In the genomic region with DNA sequence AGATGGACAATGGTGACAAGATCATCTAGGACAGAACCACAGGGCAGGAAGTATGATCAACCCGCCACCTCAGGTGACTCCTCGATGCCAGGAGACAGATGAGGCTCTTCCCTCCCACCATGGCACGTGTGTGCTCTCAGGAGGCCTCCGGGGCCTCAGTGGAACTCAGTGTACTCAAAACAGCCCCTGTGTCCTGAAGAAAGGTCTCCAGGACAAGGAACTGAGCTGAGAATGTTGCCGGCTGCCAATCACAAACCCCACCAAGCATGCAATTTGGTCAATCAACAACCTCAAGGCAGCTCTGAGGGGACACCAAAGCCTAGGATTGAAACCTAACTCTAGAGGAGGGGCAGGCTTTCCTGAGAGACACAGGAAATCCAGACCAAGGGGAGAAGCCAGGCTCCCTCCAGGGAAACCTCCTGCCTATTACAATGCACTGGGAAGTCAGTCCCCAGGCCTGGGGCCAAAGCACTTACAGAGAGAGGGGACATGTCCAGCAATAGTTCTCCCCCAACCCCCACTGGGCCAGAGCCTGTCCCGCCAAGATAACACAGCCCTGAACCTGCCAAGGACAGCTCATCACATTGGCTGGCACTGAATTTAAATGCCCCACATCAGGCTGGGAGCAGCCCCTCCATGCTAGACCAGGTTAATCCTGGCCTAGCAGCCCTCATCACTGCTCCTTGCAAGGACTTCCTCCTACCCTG, we compare ENCODE assay signal across 10 mouse cellular contexts. TPM values are rescaled to one million over a fixed set of nuclear protein-coding genes. Genes with fewer than 3 reads are reported as not detected.
A peak's percentile ranks its signal among the peaks of the same experiment; 100 is the strongest.
DNase-seq lines count a peak whose midpoint lies in the region; ATAC-seq and TF ChIP-seq lines count a peak whose summit lies in the region.
"Had no signal": no experiment of that assay in that cellular context is flagged by ENCODE, and none has a peak within 500 bp of the region (broad histone marks: within the 10 kb centered on the region; RNA-seq: fewer than 3 reads in every experiment).

No protein-coding gene starts in this region.

- H3K9me3 ChIP-seq in forebrain, embryonic 12.5 days = 0 out of 2 replicates have a peak, but pooled peaks cover 6% of the 10 kb centered on the region
- H3K9me3 ChIP-seq in forebrain, postnatal 0 days (ENCODE audit: low read length) = no peaks in the 10 kb centered on the region
- H3K9me3 ChIP-seq: limb, embryonic 15.5 days had no signal

- DNase-seq in forebrain, postnatal 0 days = no peak
- DNase-seq in retina, postnatal 1 day = peak; percentile 56
- DNase-seq in retina, embryonic 14.5 days (ENCODE audit: low spot score) = no peak
- peak; percentile 88 for DNase-seq in kidney, adult 2 months
- no peak for DNase-seq in right cerebral cortex, postnatal 36 days (ENCODE audit: low spot score in 2 of 2)
- DNase-seq in liver = no peak
- DNase-seq: layer of hippocampus, adult 9-11 months had no signal

- no peak overlapping the region for H3K27ac ChIP-seq in forebrain, embryonic 12.5 days
- H3K27ac ChIP-seq in forebrain, postnatal 0 days (ENCODE audit: low read depth, low read length) = no peak overlapping the region
- peak overlapping the region; percentile 62 for H3K27ac ChIP-seq in kidney, adult 2 months (ENCODE audit: insufficient read depth, low read depth, low read length)

- 0 out of 2 replicates have a peak overlapping the region, but pooled peaks have one; percentile 5 for H3K9ac ChIP-seq in forebrain, embryonic 12.5 days
- no peak overlapping the region for H3K9ac ChIP-seq in forebrain, postnatal 0 days
- H3K9ac ChIP-seq: limb, embryonic 15.5 days had no signal

- no peaks in the 10 kb centered on the region for H3K36me3 ChIP-seq in forebrain, embryonic 12.5 days (replicated peaks)
- no peaks in the 10 kb centered on the region for H3K36me3 ChIP-seq in forebrain, postnatal 0 days (ENCODE audit: insufficient read depth)
- no peaks in the 10 kb centered on the region for H3K36me3 ChIP-seq in kidney, adult 2 months (ENCODE audit: control insufficient read depth, insufficient read depth, low read length)
- H3K36me3 ChIP-seq: limb, embryonic 15.5 days had no signal

- peaks cover 78% of the 10 kb centered on the region for H3K4me1 ChIP-seq in forebrain, embryonic 12.5 days
- peaks cover 33% of the 10 kb centered on the region for H3K4me1 ChIP-seq in forebrain, postnatal 0 days (ENCODE audit: insufficient read depth)
- H3K4me1 ChIP-seq in kidney, adult 2 months (ENCODE audit: control insufficient read depth, insufficient read depth, low read length) = peaks cover 52% of the 10 kb centered on the region

- no peak overlapping the region for H3K4me3 ChIP-seq in forebrain, embryonic 12.5 days (replicated peaks)
- no peak overlapping the region for H3K4me3 ChIP-seq in forebrain, postnatal 0 days (ENCODE audit: low read depth, low read length)
- H3K4me3 ChIP-seq in kidney, adult 2 months (ENCODE audit: insufficient read depth, low read depth, low read length) = no peak overlapping the region
- H3K4me3 ChIP-seq: limb, embryonic 15.5 days had no signal

- TF ChIP-seq POLR2A in kidney, adult 2 months (IDR thresholded peaks at IDR 0.05; ENCODE audit: low read depth, low read length) = no peak

- H3K27me3 ChIP-seq in forebrain, embryonic 12.5 days = no peaks in the 10 kb centered on the region
- H3K27me3 ChIP-seq in forebrain, postnatal 0 days (ENCODE audit: insufficient read depth, low read length) = no peaks in the 10 kb centered on the region
- H3K27me3 ChIP-seq in kidney, adult 2 months (replicated peaks; ENCODE audit: control insufficient read depth, insufficient read depth, low read length) = no peaks in the 10 kb centered on the region
- H3K27me3 ChIP-seq: limb, embryonic 15.5 days had no signal

- no peak overlapping the region for H3K4me2 ChIP-seq in forebrain, embryonic 12.5 days
- H3K4me2 ChIP-seq in forebrain, postnatal 0 days (ENCODE audit: low read depth) = no peak overlapping the region
- H3K4me2 ChIP-seq: limb, embryonic 15.5 days had no signal

- no peak for TF ChIP-seq CTCF in forebrain, postnatal 0 days (IDR thresholded peaks at IDR 0.05; ENCODE audit: low read depth)
- TF ChIP-seq CTCF in kidney, adult 2 months (conservative IDR thresholded peaks at IDR 0.05; ENCODE audit: insufficient read depth, insufficient read length, low read depth, low read length) = no peak

- no peak for ATAC-seq in forebrain, embryonic 12.5 days (ENCODE audit: low FRiP score)
- no peak for ATAC-seq in forebrain, postnatal 0 days
- ATAC-seq in frontal cortex, adult (ENCODE audit: low TSS enrichment) = no peak

- WGBS in forebrain, embryonic 12.5 days = 84% methylated on average over 6 of the region's 6 CpGs
- WGBS in forebrain, postnatal 0 days = 75% methylated on average over 6 of the region's 6 CpGs
- 43% methylated on average over 6 of the region's 6 CpGs for WGBS in kidney, adult 2 months

RNA-seq across cellular contexts. Expression of a gene that starts 37.8 kb away (rescaled TPM):
- 10.7 and 14.7 TPM in 2 replicates for polyA plus RNA-seq in forebrain, embryonic 12.5 days (2016; fragmentation: Nextera tagmentation; extraction: Ambion mirVana)
- total RNA-seq in forebrain, postnatal 0 days (2014; rRNA removed) = 66.1 and 68.0 TPM in 2 replicates
- polyA plus RNA-seq in forebrain, postnatal 0 days (2015; fragmentation: Nextera tagmentation; extraction: Ambion mirVana) = 15.5 and 16.2 TPM in 2 replicates
- 15.7 and 19.4 TPM in 2 replicates for polyA plus RNA-seq in kidney, adult 2 months (2012; rRNA removed)

RNA-seq across cellular contexts. Expression of a gene that starts 58.1 kb away (rescaled TPM):
- 4.7 and 5.4 TPM in 2 replicates for polyA plus RNA-seq in forebrain, embryonic 12.5 days (2016; fragmentation: Nextera tagmentation; extraction: Ambion mirVana)
- 13.5 TPM in 2 replicates for total RNA-seq in forebrain, postnatal 0 days (2014; rRNA removed)
- polyA plus RNA-seq in forebrain, postnatal 0 days (2015; fragmentation: Nextera tagmentation; extraction: Ambion mirVana) = 1.9 and 2.4 TPM in 2 replicates
- polyA plus RNA-seq in kidney, adult 2 months (2012; rRNA removed) = 11.4 and 12.6 TPM in 2 replicates

RNA-seq across cellular contexts. Expression of a gene that starts 58.3 kb away (rescaled TPM):
- polyA plus RNA-seq in forebrain, embryonic 12.5 days (2016; fragmentation: Nextera tagmentation; extraction: Ambion mirVana) = 103 and 112 TPM in 2 replicates
- 124 and 126 TPM in 2 replicates for total RNA-seq in forebrain, postnatal 0 days (2014; rRNA removed)
- polyA plus RNA-seq in forebrain, postnatal 0 days (2015; fragmentation: Nextera tagmentation; extraction: Ambion mirVana) = 92.5 and 102 TPM in 2 replicates
- polyA plus RNA-seq in kidney, adult 2 months (2012; rRNA removed) = 32.5 and 38.5 TPM in 2 replicates

Comparison
In these comparisons a context has a peak if more than half of its experiments do, and no peak if none do; other contexts are left out.
1. DNase-seq: peak in retina, postnatal 1 day (single experiment) and kidney, adult 2 months (single experiment); none in forebrain, postnatal 0 days (single experiment), retina, embryonic 14.5 days (single experiment), right cerebral cortex, postnatal 36 days (0 of 2) and liver (single experiment).